Mouse (Mus musculus) regulatory T cell (primary cell): ENCODE data around the gene Commd7.
"Not testable (repeated sequence)": the region's sequence is repeated elsewhere in the genome, so short reads cannot be mapped to it uniquely, and the experiment has no call there.

Experiments
- in situ Hi-C: fragments of 300-600 bp; cut with MboI, MseI; formaldehyde crosslinking; loops from one replicate; pipeline ENCODE4 v1.15.1; 2025; ENCODE audit warnings: high pct_unique_total_duplicates

Gene Commd7

GRCm38 (mm10) chr2:153631976-153632870, at the start of gene Commd7:
Gene Commd7 (minus strand): TSS chr2:153632781.
- in situ Hi-C loops, result no loop called here

GRCm38 (mm10) chr2:153679959-153680358, 47.4 kb upstream of the Commd7 start:
- in situ Hi-C loops, result no loop called here

GRCm38 (mm10) chr2:153677550-153677949, 45.0 kb upstream of the Commd7 start:
- in situ Hi-C loops, result no loop called here

GRCm38 (mm10) chr2:153676944-153677343, 44.4 kb upstream of the Commd7 start:
- in situ Hi-C loops, result no loop called here

GRCm38 (mm10) chr2:153675364-153675763, 42.8 kb upstream of the Commd7 start:
- in situ Hi-C loops, result not testable (repeated sequence)

- in situ Hi-C loops, result no loop called here
Observed at GRCm38 (mm10) chr2:153672619-153673018, 40.0 kb upstream of the Commd7 start.

GRCm38 (mm10) chr2:153670111-153670510, 37.5 kb upstream of the Commd7 start:
- in situ Hi-C loops, result no loop called here

GRCm38 (mm10) chr2:153668754-153669376, 36.3 kb upstream of the Commd7 start:
- in situ Hi-C loops, result no loop called here

- in situ Hi-C loops, result no loop called here
Observed at GRCm38 (mm10) chr2:153665401-153665800, 32.8 kb upstream of the Commd7 start.

- in situ Hi-C loops, result no loop called here
Observed at GRCm38 (mm10) chr2:153660616-153661015, 28.0 kb upstream of the Commd7 start.

- in situ Hi-C loops, result not testable (repeated sequence)
Observed at GRCm38 (mm10) chr2:153657659-153658058, 25.1 kb upstream of the Commd7 start.

- in situ Hi-C loops, result no loop called here
Observed at GRCm38 (mm10) chr2:153651681-153652080, 19.1 kb upstream of the Commd7 start.

GRCm38 (mm10) chr2:153650014-153650687, 17.6 kb upstream of the Commd7 start:
- in situ Hi-C loops, result no loop called here

- in situ Hi-C loops, result no loop called here
Observed at GRCm38 (mm10) chr2:153649298-153650013, 16.9 kb upstream of the Commd7 start, which contains the start of gene Dnmt3b. Gene Dnmt3b (plus strand): TSS chr2:153649450.

GRCm38 (mm10) chr2:153648773-153649297, 16.3 kb upstream of the Commd7 start:
- in situ Hi-C loops, result no loop called here

GRCm38 (mm10) chr2:153642999-153643398, 10.4 kb upstream of the Commd7 start:
- in situ Hi-C loops, result no loop called here

GRCm38 (mm10) chr2:153642496-153642895, 9.9 kb upstream of the Commd7 start:
- in situ Hi-C loops, result no loop called here

- in situ Hi-C loops, result no loop called here
Observed at GRCm38 (mm10) chr2:153638977-153639680, 6.5 kb upstream of the Commd7 start.

GRCm38 (mm10) chr2:153633259-153633658, 678 bp upstream of the Commd7 start:
- in situ Hi-C loops, result no loop called here

GRCm38 (mm10) chr2:153632871-153633226, 268 bp upstream of the Commd7 start:
- in situ Hi-C loops, result no loop called here

- in situ Hi-C loops, result no loop called here
Observed at GRCm38 (mm10) chr2:153630950-153631349, 1.6 kb downstream of the Commd7 start.
